Mouse (Mus musculus): ENCODE measurements around the gene Dcx. TPM values are rescaled to one million over a fixed set of nuclear protein-coding genes. Genes with fewer than 3 reads are reported as not detected.

Dcx gene
- polyA plus RNA-seq, 1 experiment from 2014 or later, result 357 TPM

DNA sequence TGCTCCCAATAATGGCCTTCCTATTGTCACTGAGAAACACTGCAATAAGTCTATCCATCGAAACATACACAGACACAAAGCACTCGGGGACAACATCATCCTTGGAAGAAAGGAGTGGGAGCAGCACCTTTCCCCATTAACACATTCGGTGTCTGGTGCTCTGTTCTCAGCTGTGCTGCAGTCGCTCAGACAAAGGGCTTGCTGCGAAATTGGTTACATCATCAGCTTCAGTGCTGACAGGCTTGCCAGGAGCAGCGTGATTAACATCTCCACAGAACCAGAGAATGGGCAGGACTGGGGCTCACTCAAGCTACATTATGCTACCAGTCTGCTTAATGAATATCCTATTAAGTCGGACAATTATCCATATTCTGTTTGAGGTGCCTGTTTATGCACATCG is 30.8 kb downstream of the Dcx start:
- no peak overlapping the region for H3K4me3 ChIP-seq (replicated peaks; ENCODE audit: low read length)
- H3K9ac ChIP-seq, result peak overlapping the region; percentile 58
- H3K4me2 ChIP-seq (replicated peaks), result peak overlapping the region; percentile 43
- peak; percentile 58 for DNase-seq (ENCODE audit: low spot score)
- peaks cover 34% of the 10 kb centered on the region for H3K4me1 ChIP-seq (replicated peaks; ENCODE audit: control insufficient read depth, insufficient read depth, low read length)
- peak; percentile 88 for ATAC-seq (ENCODE audit: low FRiP score)
- WGBS, result 30% methylated on average over 8 of the region's 8 CpGs
- H3K27ac ChIP-seq, result peak overlapping the region; percentile 87
- H3K27me3 ChIP-seq (ENCODE audit: control insufficient read depth, insufficient read depth, low read length), result 0 out of 2 replicates have a peak, but pooled peaks cover 4% of the 10 kb centered on the region
- H3K36me3 ChIP-seq (replicated peaks; ENCODE audit: control insufficient read depth, insufficient read depth), result 0 out of 2 replicates have a peak, but pooled peaks cover 6% of the 10 kb centered on the region
- no peaks in the 10 kb centered on the region for H3K9me3 ChIP-seq (ENCODE audit: control insufficient read depth, low read length)

GRCm38 (mm10) chrX:143897363-143898285 is 35.5 kb downstream of the Dcx start:
- no peak overlapping the region for H3K9ac ChIP-seq
- peaks cover 11% of the 10 kb centered on the region for H3K36me3 ChIP-seq (replicated peaks; ENCODE audit: control insufficient read depth, insufficient read depth)
- no peak for DNase-seq (ENCODE audit: low spot score)
- 0 out of 2 replicates have a peak, but pooled peaks cover 4% of the 10 kb centered on the region for H3K27me3 ChIP-seq (ENCODE audit: control insufficient read depth, insufficient read depth, low read length)
- ATAC-seq (ENCODE audit: low FRiP score), result no peak
- 45% methylated on average over 7 of the region's 7 CpGs for WGBS
- H3K9me3 ChIP-seq (ENCODE audit: control insufficient read depth, low read length), result no peaks in the 10 kb centered on the region
- H3K4me2 ChIP-seq (replicated peaks), result no peak overlapping the region
- peaks cover 18% of the 10 kb centered on the region for H3K4me1 ChIP-seq (replicated peaks; ENCODE audit: control insufficient read depth, insufficient read depth, low read length)
- H3K4me3 ChIP-seq (replicated peaks; ENCODE audit: low read length), result no peak overlapping the region
- H3K27ac ChIP-seq, result peak overlapping the region; percentile 62

- Histone ChIP-seq H3K4me1 (replicated peaks; ENCODE audit: control insufficient read depth, insufficient read depth, low read length) (peaks cover 18% of the 10 kb centered on the region), H3K9me3 (ENCODE audit: control insufficient read depth, low read length) (no peaks in the 10 kb centered on the region), H3K9ac (no peak overlapping the region), H3K27me3 (ENCODE audit: control insufficient read depth, insufficient read depth, low read length) (0 out of 2 replicates have a peak, but pooled peaks cover 4% of the 10 kb centered on the region), H3K4me3 (replicated peaks; ENCODE audit: low read length) (no peak overlapping the region), H3K27ac (peak overlapping the region; percentile 62; the same call in 1 of the 2 replicates), H3K36me3 (replicated peaks; ENCODE audit: control insufficient read depth, insufficient read depth) (peaks cover 11% of the 10 kb centered on the region), H3K4me2 (replicated peaks) (no peak overlapping the region)
- ATAC-seq (ENCODE audit: low FRiP score), result no peak
- WGBS, result 60% methylated on average over 5 of the region's 5 CpGs
- DNase-seq (ENCODE audit: low spot score), result no peak
Observed at GRCm38 (mm10) chrX:143896936-143897335, 36.2 kb downstream of the Dcx start.

GRCm38 (mm10) chrX:143893180-143893579 is 39.9 kb downstream of the Dcx start:
- Histone ChIP-seq H3K4me3 (replicated peaks; ENCODE audit: low read length) (no peak overlapping the region), H3K27ac (no peak overlapping the region), H3K9me3 (ENCODE audit: control insufficient read depth, low read length) (no peaks in the 10 kb centered on the region), H3K4me2 (replicated peaks) (no peak overlapping the region), H3K27me3 (ENCODE audit: control insufficient read depth, insufficient read depth, low read length) (no peaks in the 10 kb centered on the region), H3K36me3 (replicated peaks; ENCODE audit: control insufficient read depth, insufficient read depth) (peaks cover 5% of the 10 kb centered on the region), H3K9ac (no peak overlapping the region), H3K4me1 (replicated peaks; ENCODE audit: control insufficient read depth, insufficient read depth, low read length) (peaks cover 13% of the 10 kb centered on the region)
- no peak for ATAC-seq (ENCODE audit: low FRiP score)
- 46% methylated on average over 3 of the region's 3 CpGs for WGBS
- no peak for DNase-seq (ENCODE audit: low spot score)

DNA sequence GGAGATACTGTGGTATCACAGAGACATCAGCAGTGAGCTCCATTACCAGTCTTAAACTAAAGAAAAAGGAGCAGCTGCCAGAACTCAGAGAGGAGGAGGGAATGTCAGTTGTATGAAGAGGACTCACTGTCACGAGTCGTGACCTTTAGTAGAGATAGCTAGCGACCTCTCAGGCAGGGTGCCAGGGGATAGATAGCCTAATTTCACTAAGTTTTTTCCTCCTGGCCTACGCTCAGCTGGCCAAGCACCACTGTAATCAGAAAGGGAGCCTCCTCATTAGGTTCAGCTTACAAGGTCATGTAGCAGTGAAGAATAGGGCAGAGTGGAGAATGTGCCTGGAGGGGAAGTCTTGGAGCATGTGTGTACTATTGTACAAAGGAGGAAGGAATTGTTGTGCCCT is 47.3 kb downstream of the Dcx start:
- no peak overlapping the region for H3K4me2 ChIP-seq (replicated peaks)
- WGBS, result 55% methylated on average over 4 of the region's 4 CpGs
- ATAC-seq (ENCODE audit: low FRiP score) (no peak), DNase-seq (ENCODE audit: low spot score) (no peak)
- peaks cover 9% of the 10 kb centered on the region; the same call in 1 of the 2 replicates for H3K4me1 ChIP-seq (replicated peaks; ENCODE audit: control insufficient read depth, insufficient read depth, low read length)
- no peak overlapping the region for H3K4me3 ChIP-seq (replicated peaks; ENCODE audit: low read length)
- H3K36me3 ChIP-seq (replicated peaks; ENCODE audit: control insufficient read depth, insufficient read depth), result no peaks in the 10 kb centered on the region; the same call in 1 of the 2 replicates
- H3K9ac ChIP-seq, result no peak overlapping the region
- H3K27me3 ChIP-seq (ENCODE audit: control insufficient read depth, insufficient read depth, low read length), result no peaks in the 10 kb centered on the region
- no peaks in the 10 kb centered on the region for H3K9me3 ChIP-seq (ENCODE audit: control insufficient read depth, low read length)
- H3K27ac ChIP-seq, result no peak overlapping the region

- Histone ChIP-seq H3K9me3 (ENCODE audit: control insufficient read depth, low read length) (no peaks in the 10 kb centered on the region), H3K4me3 (replicated peaks; ENCODE audit: low read length) (no peak overlapping the region), H3K27ac (no peak overlapping the region), H3K9ac (no peak overlapping the region), H3K27me3 (ENCODE audit: control insufficient read depth, insufficient read depth, low read length) (no peaks in the 10 kb centered on the region; the same call in 1 of the 2 replicates), H3K4me1 (replicated peaks; ENCODE audit: control insufficient read depth, insufficient read depth, low read length) (peaks cover 9% of the 10 kb centered on the region; the same call in 1 of the 2 replicates), H3K36me3 (replicated peaks; ENCODE audit: control insufficient read depth, insufficient read depth) (no peaks in the 10 kb centered on the region; the same call in 1 of the 2 replicates), H3K4me2 (replicated peaks) (no peak overlapping the region)
- DNase-seq (ENCODE audit: low spot score) (no peak), ATAC-seq (ENCODE audit: low FRiP score) (no peak)
- WGBS, result 32% methylated on average over 3 of the region's 3 CpGs
Observed at GRCm38 (mm10) chrX:143884953-143885352, 48.2 kb downstream of the Dcx start.

GRCm38 (mm10) chrX:143884299-143884698 is 48.8 kb downstream of the Dcx start:
- ATAC-seq (ENCODE audit: low FRiP score) (no peak), DNase-seq (ENCODE audit: low spot score) (no peak)
- Histone ChIP-seq H3K9ac (no peak overlapping the region), H3K27ac (no peak overlapping the region), H3K4me2 (replicated peaks) (no peak overlapping the region), H3K4me1 (replicated peaks; ENCODE audit: control insufficient read depth, insufficient read depth, low read length) (peaks cover 9% of the 10 kb centered on the region; the same call in 1 of the 2 replicates), H3K36me3 (replicated peaks; ENCODE audit: control insufficient read depth, insufficient read depth) (no peaks in the 10 kb centered on the region; the same call in 1 of the 2 replicates), H3K4me3 (replicated peaks; ENCODE audit: low read length) (no peak overlapping the region), H3K9me3 (ENCODE audit: control insufficient read depth, low read length) (no peaks in the 10 kb centered on the region), H3K27me3 (ENCODE audit: control insufficient read depth, insufficient read depth, low read length) (no peaks in the 10 kb centered on the region; the same call in 1 of the 2 replicates)
- 60% methylated on average over 6 of the region's 6 CpGs for WGBS

DNA sequence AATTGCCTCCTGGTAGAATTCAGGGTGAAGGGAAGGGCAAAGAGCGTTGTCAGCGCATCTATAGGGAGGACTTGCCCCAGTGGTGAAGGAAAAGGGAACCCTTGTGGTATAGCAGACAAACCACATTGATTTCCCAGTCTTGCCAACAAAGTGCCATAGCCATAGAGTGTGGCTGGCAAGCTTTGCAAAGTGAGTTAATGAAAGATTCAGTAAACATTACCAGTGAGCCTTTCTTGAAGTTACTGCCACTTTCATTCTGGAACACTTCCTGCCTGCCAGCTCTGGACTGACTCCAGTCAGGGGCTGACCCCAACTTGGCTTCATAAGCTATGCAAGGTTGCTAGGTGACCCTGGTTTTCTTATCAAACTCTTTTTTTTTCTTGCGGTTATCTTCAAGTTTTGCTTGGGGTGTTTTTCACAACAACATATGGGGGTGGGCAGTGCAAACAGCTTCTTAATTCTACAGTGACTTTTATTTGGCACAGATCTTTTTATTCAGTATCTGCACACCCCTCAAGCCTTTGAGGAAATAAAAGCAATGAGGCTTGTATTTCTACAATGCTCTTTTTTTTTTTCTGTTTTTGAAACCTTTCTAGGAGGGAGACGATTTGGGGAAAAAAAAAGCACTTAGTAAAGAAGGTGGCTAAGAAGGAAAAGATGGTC is 51.2 kb downstream of the Dcx start:
- H3K4me2 ChIP-seq (replicated peaks), result no peak overlapping the region
- no peaks in the 10 kb centered on the region; the same call in 1 of the 2 replicates for H3K27me3 ChIP-seq (ENCODE audit: control insufficient read depth, insufficient read depth, low read length)
- ATAC-seq (ENCODE audit: low FRiP score), result peak; percentile 55; the same call in 1 of the 2 replicates
- no peak overlapping the region for H3K27ac ChIP-seq
- 57% methylated on average over 4 of the region's 4 CpGs for WGBS
- H3K9ac ChIP-seq, result no peak overlapping the region
- H3K36me3 ChIP-seq (replicated peaks; ENCODE audit: control insufficient read depth, insufficient read depth), result peaks cover 3% of the 10 kb centered on the region
- DNase-seq (ENCODE audit: low spot score), result no peak
- no peak overlapping the region for H3K4me3 ChIP-seq (replicated peaks; ENCODE audit: low read length)
- H3K9me3 ChIP-seq (ENCODE audit: control insufficient read depth, low read length), result no peaks in the 10 kb centered on the region
- H3K4me1 ChIP-seq (replicated peaks; ENCODE audit: control insufficient read depth, insufficient read depth, low read length), result peaks cover 9% of the 10 kb centered on the region; the same call in 1 of the 2 replicates

- Histone ChIP-seq H3K4me1 (replicated peaks; ENCODE audit: control insufficient read depth, insufficient read depth, low read length) (0 out of 2 replicates have a peak, but pooled peaks cover 5% of the 10 kb centered on the region), H3K27ac (no peak overlapping the region), H3K36me3 (replicated peaks; ENCODE audit: control insufficient read depth, insufficient read depth) (peaks cover 22% of the 10 kb centered on the region), H3K4me2 (replicated peaks) (no peak overlapping the region), H3K4me3 (replicated peaks; ENCODE audit: low read length) (no peak overlapping the region), H3K27me3 (ENCODE audit: control insufficient read depth, insufficient read depth, low read length) (no peaks in the 10 kb centered on the region; the same call in 1 of the 2 replicates), H3K9ac (no peak overlapping the region), H3K9me3 (ENCODE audit: control insufficient read depth, low read length) (no peaks in the 10 kb centered on the region)
- 80% methylated on average over 3 of the region's 3 CpGs for WGBS
- no peak for DNase-seq (ENCODE audit: low spot score)
- ATAC-seq (ENCODE audit: low FRiP score), result no peak
Observed at GRCm38 (mm10) chrX:143879631-143880030, 53.5 kb downstream of the Dcx start.

Data from hindbrain, embryonic 14.5 days (tissue).